Mouse (Mus musculus): ENCODE results near the gene Xdh.

GRCm38 (mm10) chr17:73964856-73965255 is 14.9 kb upstream of the Xdh start:
- TF ChIP-seq CTCF (conservative IDR thresholded peaks at IDR 0.05; ENCODE audit: insufficient read depth, insufficient read length, low read depth, low read length), result no peak
- no peak for TF ChIP-seq POLR2A (IDR thresholded peaks at IDR 0.05; ENCODE audit: low read depth, low read length)

Measured in kidney, adult 2 months (tissue).